Mouse (Mus musculus): ENCODE measurements around the gene Lmcd1. TPM values are rescaled to one million over a fixed set of nuclear protein-coding genes. Genes with fewer than 3 reads are reported as not detected.

Lmcd1 gene
- polyA plus RNA-seq, 1 experiment from 2014 or later, result 10.1 TPM

- H3K27me3 ChIP-seq, result no peaks in the 10 kb centered on the region
- no peaks in the 10 kb centered on the region for H3K36me3 ChIP-seq
- ATAC-seq (ENCODE audit: low FRiP score), result no peak
- no peak overlapping the region for H3K27ac ChIP-seq
- H3K9ac ChIP-seq, result no peak overlapping the region
- no peaks in the 10 kb centered on the region for H3K4me1 ChIP-seq (replicated peaks)
- no peaks in the 10 kb centered on the region for H3K9me3 ChIP-seq
- H3K4me3 ChIP-seq, result no peak overlapping the region
- no peak overlapping the region for H3K4me2 ChIP-seq
- 88% methylated on average over 5 of the region's 5 CpGs for WGBS
These were observed 54.2 kb downstream of the Lmcd1 start for GRCm38 (mm10) chr6:112327793-112328192.

GRCm38 (mm10) chr6:112330520-112331222 lies 57.1 kb downstream of the Lmcd1 start:
- 63% methylated on average over 5 of the region's 5 CpGs for WGBS

DNA sequence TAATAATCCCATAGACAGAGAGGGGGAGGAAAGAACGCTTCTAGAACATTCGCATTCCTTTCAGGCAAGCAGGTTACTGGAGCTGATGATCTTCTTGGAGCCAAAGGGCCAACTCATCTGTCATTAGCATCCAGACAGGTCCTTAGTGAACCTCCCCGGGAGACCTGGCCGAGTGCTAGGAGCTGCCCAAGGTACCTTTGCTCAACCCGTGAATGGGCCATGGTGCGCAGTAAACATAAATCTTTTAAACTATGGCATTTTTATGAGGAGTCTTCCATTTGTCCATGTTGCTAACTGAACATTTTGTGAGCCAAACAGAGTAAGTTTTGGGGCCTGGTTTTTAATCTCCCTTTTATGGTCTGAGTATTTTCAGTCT lies 57.7 kb downstream of the Lmcd1 start:
- H3K27me3 ChIP-seq, result no peaks in the 10 kb centered on the region
- H3K36me3 ChIP-seq, result no peaks in the 10 kb centered on the region
- WGBS, result 65% methylated on average over 6 of the region's 6 CpGs
- ATAC-seq (ENCODE audit: low FRiP score), result no peak
- H3K4me2 ChIP-seq, result no peak overlapping the region
- no peak overlapping the region for H3K9ac ChIP-seq
- no peak overlapping the region for H3K27ac ChIP-seq
- H3K4me1 ChIP-seq (replicated peaks), result no peaks in the 10 kb centered on the region
- H3K9me3 ChIP-seq, result no peaks in the 10 kb centered on the region
- no peak overlapping the region for H3K4me3 ChIP-seq

More at GRCm38 (mm10) chr6:112330520-112331222, 57.1 kb downstream of the Lmcd1 start:
- Histone ChIP-seq H3K4me3 (no peak overlapping the region), H3K9ac (no peak overlapping the region), H3K27ac (no peak overlapping the region), H3K9me3 (no peaks in the 10 kb centered on the region), H3K27me3 (no peaks in the 10 kb centered on the region), H3K4me2 (no peak overlapping the region), H3K36me3 (no peaks in the 10 kb centered on the region), H3K4me1 (replicated peaks) (no peaks in the 10 kb centered on the region)
- ATAC-seq (ENCODE audit: low FRiP score), result no peak

GRCm38 (mm10) chr6:112333930-112334329 lies 60.4 kb downstream of the Lmcd1 start:
- WGBS, result 85% methylated on average over 5 of the region's 5 CpGs
- no peaks in the 10 kb centered on the region for H3K36me3 ChIP-seq

GRCm38 (mm10) chr6:112337667-112338066 lies 64.1 kb downstream of the Lmcd1 start:
- WGBS, result 88% methylated on average over 6 of the region's 6 CpGs

More at GRCm38 (mm10) chr6:112333930-112334329, 60.4 kb downstream of the Lmcd1 start:
- Histone ChIP-seq H3K27ac (no peak overlapping the region), H3K9me3 (no peaks in the 10 kb centered on the region), H3K4me2 (no peak overlapping the region), H3K9ac (no peak overlapping the region), H3K4me3 (no peak overlapping the region), H3K4me1 (replicated peaks) (no peaks in the 10 kb centered on the region), H3K27me3 (no peaks in the 10 kb centered on the region)
- no peak for ATAC-seq (ENCODE audit: low FRiP score)

GRCm38 (mm10) chr6:112339016-112339415 lies 65.5 kb downstream of the Lmcd1 start:
- WGBS, result 84% methylated on average over 4 of the region's 4 CpGs
- no peak for ATAC-seq (ENCODE audit: low FRiP score)

More at GRCm38 (mm10) chr6:112337667-112338066, 64.1 kb downstream of the Lmcd1 start:
- ATAC-seq (ENCODE audit: low FRiP score), result no peak
- Histone ChIP-seq H3K4me3 (no peak overlapping the region), H3K36me3 (no peaks in the 10 kb centered on the region), H3K4me1 (replicated peaks) (no peaks in the 10 kb centered on the region), H3K27me3 (no peaks in the 10 kb centered on the region), H3K9me3 (no peaks in the 10 kb centered on the region), H3K4me2 (no peak overlapping the region), H3K27ac (no peak overlapping the region), H3K9ac (no peak overlapping the region)

DNA sequence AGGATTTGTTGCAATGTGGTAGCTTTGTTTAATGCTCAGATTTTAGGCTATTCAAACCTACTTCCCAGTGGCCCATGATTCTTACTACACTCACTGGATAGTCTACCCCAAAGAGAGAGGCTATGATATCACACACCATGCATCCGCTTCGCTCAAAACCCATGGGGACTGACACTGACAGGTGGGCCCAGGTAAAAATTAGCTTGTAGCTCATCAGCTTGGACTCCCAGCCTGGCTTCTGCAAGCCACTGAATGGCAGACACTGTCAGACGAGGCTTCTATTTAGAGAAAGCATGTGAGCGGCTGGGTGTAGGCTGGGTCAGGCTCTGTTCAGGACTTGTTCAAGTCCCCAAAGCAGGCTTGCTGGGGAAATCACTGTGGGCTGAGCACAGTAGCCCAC lies 76.9 kb downstream of the Lmcd1 start:
- no peak for ATAC-seq (ENCODE audit: low FRiP score)
- H3K4me2 ChIP-seq, result no peak overlapping the region
- H3K27ac ChIP-seq, result no peak overlapping the region
- WGBS, result 90% methylated on average over 4 of the region's 4 CpGs
- no peaks in the 10 kb centered on the region for H3K9me3 ChIP-seq
- H3K27me3 ChIP-seq, result no peaks in the 10 kb centered on the region
- no peaks in the 10 kb centered on the region for H3K36me3 ChIP-seq
- no peaks in the 10 kb centered on the region for H3K4me1 ChIP-seq (replicated peaks)
- H3K9ac ChIP-seq, result no peak overlapping the region
- H3K4me3 ChIP-seq, result no peak overlapping the region

More at GRCm38 (mm10) chr6:112339016-112339415, 65.5 kb downstream of the Lmcd1 start:
- Histone ChIP-seq H3K9ac (no peak overlapping the region), H3K4me3 (no peak overlapping the region), H3K9me3 (no peaks in the 10 kb centered on the region), H3K27ac (no peak overlapping the region), H3K4me2 (no peak overlapping the region), H3K27me3 (no peaks in the 10 kb centered on the region), H3K4me1 (replicated peaks) (no peaks in the 10 kb centered on the region), H3K36me3 (no peaks in the 10 kb centered on the region)

DNA sequence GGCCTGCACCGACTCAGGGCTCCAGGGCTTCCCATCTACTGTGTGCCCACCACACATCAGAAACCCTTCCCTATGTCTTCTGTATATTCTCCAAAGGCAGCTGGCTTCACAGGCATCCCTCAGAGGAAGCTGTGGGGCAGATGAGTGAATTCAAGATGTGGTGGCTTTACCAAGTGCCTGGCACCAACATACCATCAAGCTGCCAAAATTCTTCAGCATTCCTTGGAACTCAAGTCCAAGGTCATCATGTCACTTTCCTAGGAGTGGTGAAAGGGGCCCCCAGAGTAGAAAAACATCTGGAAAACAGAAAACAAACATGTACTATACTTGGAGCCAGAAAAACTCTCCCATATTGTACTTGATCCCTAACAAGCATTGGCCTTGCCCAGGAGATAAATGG lies 85.8 kb downstream of the Lmcd1 start:
- Histone ChIP-seq H3K27ac (no peak overlapping the region), H3K9ac (no peak overlapping the region)
- WGBS, result 90% methylated on average over 1 of the region's 1 CpGs

GRCm38 (mm10) chr6:112360676-112361075 lies 87.1 kb downstream of the Lmcd1 start:
- no peaks in the 10 kb centered on the region for H3K36me3 ChIP-seq
- no peaks in the 10 kb centered on the region for H3K9me3 ChIP-seq
- H3K4me2 ChIP-seq, result no peak overlapping the region
- no peak overlapping the region for H3K27ac ChIP-seq
- H3K27me3 ChIP-seq, result no peaks in the 10 kb centered on the region
- H3K4me1 ChIP-seq (replicated peaks), result no peaks in the 10 kb centered on the region
- 77% methylated on average over 8 of the region's 8 CpGs for WGBS
- H3K9ac ChIP-seq, result no peak overlapping the region
- no peak overlapping the region for H3K4me3 ChIP-seq
- no peak for ATAC-seq (ENCODE audit: low FRiP score)

More for the DNA sequence above, 85.8 kb downstream of the Lmcd1 start:
- Histone ChIP-seq H3K9me3 (no peaks in the 10 kb centered on the region), H3K27me3 (no peaks in the 10 kb centered on the region), H3K4me1 (replicated peaks) (no peaks in the 10 kb centered on the region), H3K4me3 (no peak overlapping the region), H3K4me2 (no peak overlapping the region), H3K36me3 (no peaks in the 10 kb centered on the region)
- ATAC-seq (ENCODE audit: low FRiP score), result no peak

- Histone ChIP-seq H3K36me3 (no peaks in the 10 kb centered on the region), H3K27ac (no peak overlapping the region), H3K27me3 (no peaks in the 10 kb centered on the region), H3K4me3 (no peak overlapping the region), H3K9ac (no peak overlapping the region), H3K9me3 (no peaks in the 10 kb centered on the region), H3K4me2 (no peak overlapping the region), H3K4me1 (replicated peaks) (no peaks in the 10 kb centered on the region)
- WGBS, result 41% methylated on average over 6 of the region's 6 CpGs
- ATAC-seq (ENCODE audit: low FRiP score), result peak; percentile 62; the same call in 1 of the 2 replicates
These were observed 88.9 kb downstream of the Lmcd1 start for GRCm38 (mm10) chr6:112362349-112362958.

DNA sequence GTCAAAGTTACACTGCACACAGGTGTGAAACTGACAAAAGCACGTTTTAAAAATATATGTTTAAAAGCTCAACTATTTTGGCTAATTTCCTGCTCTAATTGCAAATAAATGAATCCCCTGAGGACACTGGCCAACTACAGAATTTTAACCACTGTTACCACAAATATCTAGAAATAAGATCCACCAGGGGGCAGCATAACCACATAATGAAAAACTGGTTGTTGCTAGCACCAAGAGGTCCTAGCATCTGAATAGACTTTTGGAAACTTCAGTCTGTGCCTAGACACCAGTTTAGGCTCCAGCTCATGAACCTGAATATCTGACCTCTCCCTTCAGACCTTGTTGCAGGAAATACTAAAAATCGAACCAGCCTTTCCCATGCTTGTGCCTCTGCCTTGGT lies 91.0 kb downstream of the Lmcd1 start:
- H3K9me3 ChIP-seq, result no peaks in the 10 kb centered on the region
- H3K9ac ChIP-seq, result no peak overlapping the region
- H3K4me1 ChIP-seq (replicated peaks), result no peaks in the 10 kb centered on the region
- no peak for ATAC-seq (ENCODE audit: low FRiP score)
- no peak overlapping the region for H3K4me3 ChIP-seq
- no peak overlapping the region for H3K27ac ChIP-seq
- WGBS, result 49% methylated on average over 2 of the region's 2 CpGs
- H3K36me3 ChIP-seq, result no peaks in the 10 kb centered on the region
- no peaks in the 10 kb centered on the region for H3K27me3 ChIP-seq
- no peak overlapping the region for H3K4me2 ChIP-seq

GRCm38 (mm10) chr6:112365294-112365693 lies 91.7 kb downstream of the Lmcd1 start:
- H3K9me3 ChIP-seq, result no peaks in the 10 kb centered on the region
- H3K27me3 ChIP-seq, result no peaks in the 10 kb centered on the region
- H3K4me2 ChIP-seq, result no peak overlapping the region
- 75% methylated on average over 10 of the region's 10 CpGs for WGBS
- H3K9ac ChIP-seq, result no peak overlapping the region
- no peak for ATAC-seq (ENCODE audit: low FRiP score)
- no peak overlapping the region for H3K27ac ChIP-seq
- no peaks in the 10 kb centered on the region for H3K4me1 ChIP-seq (replicated peaks)
- no peaks in the 10 kb centered on the region for H3K36me3 ChIP-seq
- H3K4me3 ChIP-seq, result no peak overlapping the region

Measured in hindbrain, embryonic 13.5 days (tissue).